ENCODE assay signal across 20 mouse cellular contexts in genomic region chr19:45100486-45101270, GRCm38 (mm10). TPM values are rescaled to one million over a fixed set of nuclear protein-coding genes. Genes with fewer than 3 reads are reported as not detected.
DNase-seq lines count a peak whose midpoint lies in the region; ATAC-seq and TF ChIP-seq lines count a peak whose summit lies in the region.
"Had no signal": no experiment of that assay in that cellular context is flagged by ENCODE, and none has a peak within 500 bp of the region (broad histone marks: within the 10 kb centered on the region; RNA-seq: fewer than 3 reads in every experiment).

No protein-coding gene starts in this region.

- TF ChIP-seq POLR2A in small intestine, adult 2 months (IDR thresholded peaks at IDR 0.05; ENCODE audit: low read depth, low read length): no peak

- peaks cover 5% of the 10 kb centered on the region; the same call in 1 of the 2 replicates for H3K4me1 ChIP-seq in small intestine, adult 2 months (ENCODE audit: control insufficient read depth, insufficient read depth, insufficient read length, low read length)
- H3K4me1 ChIP-seq: liver, embryonic 15.5 days had no signal

- no peaks in the 10 kb centered on the region for H3K36me3 ChIP-seq in small intestine, adult 2 months (ENCODE audit: control insufficient read depth, insufficient read depth, low read length)
- H3K36me3 ChIP-seq: liver, embryonic 15.5 days; neural tube, embryonic 15.5 days had no signal

- ATAC-seq in CD4-positive, CD25-positive, alpha-beta regulatory T cell, adult 4 months: no peak
- ATAC-seq: forebrain, embryonic 14.5 days had no signal

- peak; percentile 13 for DNase-seq in CD4-positive, CD25-positive, alpha-beta regulatory T cell, adult 2 months (ENCODE audit: low read depth, low spot score)
- DNase-seq in kidney, postnatal 36 days: peak; percentile 39 to 45
- DNase-seq in kidney, postnatal 14 days: no peak
- DNase-seq in retina, embryonic 14.5 days (ENCODE audit: low spot score): peak; percentile 25
- DNase-seq in retina, postnatal 1 day: no peak
- no peak for DNase-seq in lung, postnatal 14 days
- DNase-seq: adrenal gland, adult 8-10 months; cerebellum, adult 11 months; cerebellum, postnatal 36 days; gastrocnemius, postnatal 25 days; heart, postnatal 14 days; left cerebral cortex, postnatal 4 days; thymus, adult 18-20 months had no signal

- H3K4me3 ChIP-seq in small intestine, adult 2 months (ENCODE audit: low read depth, low read length): no peak overlapping the region
- H3K4me3 ChIP-seq: erythroblast, embryonic 14.5 days; liver, embryonic 15.5 days; neural tube, embryonic 15.5 days had no signal

- TF ChIP-seq CTCF in small intestine, adult 2 months (IDR thresholded peaks at IDR 0.05; ENCODE audit: extremely low read depth, insufficient read length, insufficient replicate concordance, low read depth, low read length): peak; percentile 9; the same call in 1 of the 2 replicates

- H3K27me3 ChIP-seq in small intestine, adult 2 months (ENCODE audit: control insufficient read depth, insufficient read depth, low read length): no peaks in the 10 kb centered on the region; the same call in 1 of the 2 replicates

- H3K27ac ChIP-seq in small intestine, adult 2 months (ENCODE audit: insufficient read depth, low read depth, low read length): no peak overlapping the region
- H3K27ac ChIP-seq: hindbrain, embryonic 14.5 days; liver, embryonic 15.5 days; neural tube, embryonic 15.5 days had no signal

- 50% methylated on average over 8 of the region's 8 CpGs for WGBS in small intestine, adult 2 months

RNA-seq across cellular contexts. Expression of gene Kazald1, which starts 25.6 kb away (rescaled TPM):
- 1 to 10 TPM in 1 of 2 experiments, under 1 TPM in 1; 0.76 to 1.2 TPM for polyA plus RNA-seq in CD4-positive, CD25-positive, alpha-beta regulatory T cell, adult 4 months (2017; shearing (Covaris generic))
- 2.2 and 2.4 TPM in 2 replicates for polyA plus RNA-seq in small intestine, adult 2 months (2012; rRNA removed)
- polyA plus RNA-seq: erythroblast, embryonic 14.5 days had no signal

RNA-seq across cellular contexts. Expression of gene Tlx1, which starts 49.8 kb away (rescaled TPM):
- not detected for polyA plus RNA-seq in CD4-positive, CD25-positive, alpha-beta regulatory T cell, adult 4 months (2017; shearing (Covaris generic))
- not detected in 2 replicates for polyA plus RNA-seq in small intestine, adult 2 months (2012; rRNA removed)
- polyA plus RNA-seq: erythroblast, embryonic 14.5 days; forebrain, embryonic 14.5 days; liver, embryonic 15.5 days had no signal

RNA-seq across cellular contexts. Expression of gene Sfxn3, which starts 53.4 kb away (rescaled TPM):
- 100 to 1,000 TPM in 1 of 2 experiments, 10 to 100 TPM in 1; 92.5 to 132 TPM for polyA plus RNA-seq in CD4-positive, CD25-positive, alpha-beta regulatory T cell, adult 4 months (2017; shearing (Covaris generic))
- polyA plus RNA-seq in small intestine, adult 2 months (2012; rRNA removed): 8.8 and 9.5 TPM in 2 replicates

RNA-seq across cellular contexts. Expression of gene Pdzd7, which starts 55.2 kb away (rescaled TPM):
- not detected for polyA plus RNA-seq in CD4-positive, CD25-positive, alpha-beta regulatory T cell, adult 4 months (2017; shearing (Covaris generic))
- polyA plus RNA-seq in small intestine, adult 2 months (2012; rRNA removed): 0.29 and 1.2 TPM in 2 replicates
- polyA plus RNA-seq: erythroblast, embryonic 14.5 days; liver, embryonic 15.5 days had no signal

Comparison
In these comparisons a context has a peak if more than half of its experiments do, and no peak if none do; other contexts are left out.
1. DNase-seq: peak in CD4-positive, CD25-positive, alpha-beta regulatory T cell, adult 2 months (single experiment), kidney, postnatal 36 days (2 of 2) and retina, embryonic 14.5 days (single experiment); none in kidney, postnatal 14 days (single experiment), retina, postnatal 1 day (single experiment) and lung, postnatal 14 days (single experiment).